Mouse (Mus musculus): Measurements from ENCODE around the gene Psmc3.

Psmc3 gene

GRCm38 (mm10) chr2:91042651-91043398 is 11.0 kb upstream of the Psmc3 start:
- no peak for TF ChIP-seq GATA4 (IDR thresholded peaks at IDR 0.05; ENCODE audit: insufficient replicate concordance, low read length)

DNA sequence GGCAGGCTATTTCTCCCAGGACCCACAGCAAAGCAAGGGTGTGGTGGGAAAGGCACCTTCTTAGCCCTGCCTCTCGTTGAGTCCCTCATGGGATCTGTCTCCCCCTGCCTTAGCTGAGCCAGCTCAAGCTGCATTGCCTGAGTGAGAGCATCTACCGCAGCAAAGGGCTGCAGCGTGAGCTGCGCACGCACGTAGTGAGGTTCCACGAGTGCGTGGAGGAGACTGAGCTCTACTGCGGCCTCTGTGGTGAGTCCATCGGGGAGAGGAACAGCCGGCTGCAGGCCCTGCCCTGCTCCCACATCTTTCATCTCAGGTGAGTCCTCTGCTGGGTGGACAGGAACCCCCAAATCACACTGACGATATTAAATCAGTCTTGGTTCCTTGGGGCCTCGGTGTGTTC is 9.1 kb upstream of the Psmc3 start:
- no peak for TF ChIP-seq GATA4 (IDR thresholded peaks at IDR 0.05; ENCODE audit: insufficient replicate concordance, low read length)

DNA sequence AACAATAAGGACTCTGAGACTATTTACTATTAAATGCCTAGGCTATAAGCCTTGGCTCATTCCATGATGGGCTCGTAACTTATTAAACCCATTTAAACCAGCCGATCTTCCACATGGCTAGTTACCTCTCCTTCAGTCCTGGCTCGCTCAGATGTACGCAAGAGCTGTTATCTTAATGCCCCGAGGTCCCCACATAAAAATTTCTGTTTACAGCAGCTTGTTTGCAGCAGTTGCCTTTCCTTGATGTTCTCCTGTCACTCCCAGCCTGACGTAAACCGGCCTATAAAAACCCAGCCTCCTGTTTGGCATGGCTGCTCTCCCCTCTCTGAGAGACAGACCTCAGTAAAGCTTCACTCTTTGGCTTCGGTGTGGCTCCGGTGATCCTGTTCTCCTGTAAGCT is 6.5 kb upstream of the Psmc3 start:
- TF ChIP-seq GATA4 (IDR thresholded peaks at IDR 0.05; ENCODE audit: insufficient replicate concordance, low read length): no peak

GRCm38 (mm10) chr2:91051917-91052316 is 1.9 kb upstream of the Psmc3 start:
- no peak for TF ChIP-seq GATA4 (IDR thresholded peaks at IDR 0.05; ENCODE audit: insufficient replicate concordance, low read length)

DNA sequence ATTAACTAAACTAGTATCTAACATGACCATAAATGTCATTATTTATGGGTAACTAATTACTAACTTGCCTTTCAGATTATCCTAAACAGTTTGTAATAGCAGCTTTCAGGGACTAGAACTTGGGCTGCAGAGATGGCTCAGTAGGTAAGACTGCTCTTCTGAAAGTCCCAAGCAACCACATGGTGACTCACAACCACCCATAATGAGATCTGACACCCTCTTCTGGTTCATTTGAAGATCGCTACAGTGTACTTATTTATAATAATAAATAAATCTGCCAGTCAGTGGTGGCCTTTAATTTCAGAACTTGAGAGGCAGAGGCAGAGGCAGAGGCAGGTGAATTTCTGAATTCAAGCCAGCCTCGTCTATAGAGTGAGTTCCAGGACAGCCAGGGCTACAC is 1.1 kb upstream of the Psmc3 start:
- no peak for TF ChIP-seq GATA4 (IDR thresholded peaks at IDR 0.05; ENCODE audit: insufficient replicate concordance, low read length)

GRCm38 (mm10) chr2:91053181-91053933 is 452 bp upstream of the Psmc3 start:
- TF ChIP-seq GATA4 (IDR thresholded peaks at IDR 0.05; ENCODE audit: insufficient replicate concordance, low read length): no peak

- TF ChIP-seq GATA4 (IDR thresholded peaks at IDR 0.05; ENCODE audit: insufficient replicate concordance, low read length): no peak
These were observed 4.6 kb downstream of the Psmc3 start for GRCm38 (mm10) chr2:91058435-91058834.

DNA sequence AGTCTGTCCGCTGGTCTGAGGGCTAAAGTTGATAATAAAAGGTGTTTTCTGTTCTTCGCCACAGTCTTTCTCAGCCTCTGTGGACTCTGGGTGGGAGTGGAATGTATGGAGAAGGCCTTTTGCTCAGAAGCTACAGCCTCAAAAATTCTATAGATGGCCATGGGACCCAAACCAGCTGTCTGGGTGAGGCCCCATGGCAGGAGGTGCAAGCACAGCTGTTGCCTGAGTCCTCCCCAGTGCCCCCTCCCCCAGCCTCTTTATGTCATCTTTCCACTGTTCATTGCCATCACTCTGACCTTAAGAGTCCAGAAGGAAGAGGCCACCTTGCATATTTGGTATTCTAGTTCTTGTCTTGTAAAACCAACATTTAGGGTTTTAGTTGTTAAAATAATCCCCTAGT is 5.6 kb downstream of the Psmc3 start:
- no peak for TF ChIP-seq GATA4 (IDR thresholded peaks at IDR 0.05; ENCODE audit: insufficient replicate concordance, low read length)

GRCm38 (mm10) chr2:91060544-91061355 is 6.9 kb downstream of the Psmc3 start:
- TF ChIP-seq GATA4 (IDR thresholded peaks at IDR 0.05; ENCODE audit: insufficient replicate concordance, low read length): no peak

GRCm38 (mm10) chr2:91061849-91062481 is 8.2 kb downstream of the Psmc3 start:
- no peak for TF ChIP-seq GATA4 (IDR thresholded peaks at IDR 0.05; ENCODE audit: insufficient replicate concordance, low read length)

- no peak for TF ChIP-seq GATA4 (IDR thresholded peaks at IDR 0.05; ENCODE audit: insufficient replicate concordance, low read length)
These were observed 9.2 kb downstream of the Psmc3 start for GRCm38 (mm10) chr2:91062779-91063606.

GRCm38 (mm10) chr2:91064211-91064610 is 10.4 kb downstream of the Psmc3 start:
- TF ChIP-seq GATA4 (IDR thresholded peaks at IDR 0.05; ENCODE audit: insufficient replicate concordance, low read length): no peak

DNA sequence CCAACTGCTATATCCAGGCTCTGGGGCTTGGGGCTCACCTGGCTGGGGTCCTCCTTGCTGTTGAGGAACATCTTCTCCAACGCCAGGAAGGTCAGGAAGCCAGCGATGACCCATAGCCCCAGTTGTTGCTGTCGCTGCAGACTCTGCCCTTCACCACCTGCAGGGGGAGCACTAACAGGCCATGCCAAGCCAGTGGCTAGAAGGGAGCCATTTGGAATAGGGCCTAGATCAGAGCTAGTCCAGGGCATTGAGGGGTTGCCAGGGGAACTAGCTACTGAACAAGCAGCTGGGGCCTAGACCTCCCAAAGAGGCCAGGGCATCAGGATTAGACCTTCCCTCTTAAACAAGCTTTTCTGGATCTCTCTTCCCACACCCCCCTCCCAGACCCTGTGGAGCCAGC is 11.7 kb downstream of the Psmc3 start:
- TF ChIP-seq GATA4 (IDR thresholded peaks at IDR 0.05; ENCODE audit: insufficient replicate concordance, low read length): no peak

- TF ChIP-seq GATA4 (IDR thresholded peaks at IDR 0.05; ENCODE audit: insufficient replicate concordance, low read length): no peak
These were observed 12.6 kb downstream of the Psmc3 start for GRCm38 (mm10) chr2:91066455-91066854.
